Mouse (Mus musculus): ENCODE measurements at regions not wholly inside any gene's neighbourhood (a gene's known extent, or its start where the extent isn't known, plus 50 kb on each side); places are given as distances from the start of the nearest gene placed in this dataset.

GRCm38 (mm10) chr19:24622776-24623175, 51.0 kb upstream of the Tmem252 start:
- no peak for DNase-seq

GRCm38 (mm10) chr19:24622309-24622708, 51.5 kb upstream of the Tmem252 start:
- DNase-seq: no peak

DNA sequence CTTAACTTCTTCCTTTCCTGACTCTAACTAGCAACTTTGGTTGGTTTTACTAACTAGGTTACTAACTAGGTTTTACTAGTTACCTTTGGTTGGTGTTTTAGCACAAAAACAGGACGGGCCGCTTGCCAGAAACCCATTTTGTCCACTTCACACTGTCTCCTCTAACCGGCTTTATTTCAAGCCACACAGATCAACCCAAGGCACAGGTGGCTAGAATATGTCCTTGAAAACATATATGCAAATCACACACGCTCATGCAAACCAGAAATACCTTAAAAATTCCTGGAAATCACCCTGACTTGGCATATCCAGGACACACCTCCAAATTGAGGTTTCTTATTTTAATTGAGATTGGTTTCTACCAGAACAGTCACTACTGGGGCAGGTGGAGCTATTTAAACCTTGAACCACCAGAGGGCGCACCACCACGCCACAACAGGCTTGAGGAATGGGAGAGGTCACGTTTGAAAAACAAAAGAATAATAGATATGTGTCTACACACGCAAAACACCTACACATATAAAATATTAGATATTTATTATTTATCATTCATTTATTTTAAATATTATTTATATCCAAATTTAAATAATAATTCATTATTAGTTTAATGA, 52.1 kb upstream of the Tmem252 start:
- DNase-seq: peak; percentile 22 to 33

GRCm38 (mm10) chr19:24615762-24616310, 58.0 kb upstream of the Tmem252 start:
- no peak for DNase-seq

DNA sequence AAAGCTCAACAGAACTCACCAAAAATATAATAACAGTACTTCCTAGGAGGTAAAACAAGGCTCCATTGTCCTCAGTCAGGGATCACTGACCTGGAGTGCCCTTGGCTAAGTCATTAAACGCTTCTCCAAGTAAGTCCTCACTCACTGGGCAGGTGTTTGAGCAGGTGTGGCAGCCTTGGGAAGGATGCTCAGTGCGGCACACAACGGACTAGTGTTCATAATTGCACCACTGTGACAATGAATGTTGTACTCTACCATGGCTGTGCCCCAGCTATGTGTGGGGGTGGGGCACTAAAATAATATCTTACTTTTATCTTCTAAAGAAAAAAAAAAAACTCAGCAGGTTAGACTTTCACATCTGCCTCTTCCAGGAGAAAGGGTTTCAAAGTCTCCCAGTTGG, 52.2 kb upstream of the Pip5k1b start:
- no peak for DNase-seq

DNA sequence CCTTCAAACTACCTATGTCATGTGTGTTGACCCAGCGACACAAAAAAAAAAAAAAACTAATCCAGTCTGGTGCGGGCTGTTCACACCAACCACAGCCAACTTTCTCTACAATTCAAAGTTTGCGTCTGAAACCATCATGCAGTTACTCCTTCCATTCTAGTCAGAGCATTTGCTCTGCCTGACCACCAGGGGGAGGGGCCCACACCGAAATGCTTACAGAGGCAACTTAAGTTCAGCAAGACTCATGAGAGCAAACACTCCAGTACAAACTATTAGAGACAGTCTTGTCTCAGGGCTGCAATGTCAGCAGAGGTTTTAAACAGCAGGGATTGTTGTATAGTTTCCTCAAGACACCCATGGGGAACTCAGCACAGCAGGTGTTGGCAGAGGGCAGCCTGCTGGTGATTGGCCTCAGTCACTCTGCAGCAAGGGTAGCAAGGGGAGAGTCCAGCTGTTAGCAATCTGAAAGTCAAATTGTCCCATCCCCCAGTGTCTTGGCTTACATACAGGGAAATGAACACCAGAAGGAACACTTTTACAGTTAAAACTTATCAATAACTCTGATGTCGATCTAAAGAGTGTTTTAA, 50.8 kb upstream of the Pip5k1b start:
- DNase-seq: no peak

Data from thymus, adult 18-20 months (tissue).